Mouse (Mus musculus) forelimb bud, embryonic 11.5 days (tissue): Measurements from ENCODE around the gene B230104I21Rik.

Experiments
- DNase-seq: peaks from one replicate; pipeline ENCODE4 v3.0.0-alpha.2; 2012; ENCODE audit warnings: low read depth, low spot score

The B230104I21Rik gene

GRCm38 (mm10) chr4:154348197-154348786, 12.4 kb downstream of the B230104I21Rik start:
- no peak for DNase-seq

GRCm38 (mm10) chr4:154352246-154352645, 16.3 kb downstream of the B230104I21Rik start:
- no peak for DNase-seq

GRCm38 (mm10) chr4:154355408-154355807, 19.5 kb downstream of the B230104I21Rik start:
- no peak for DNase-seq

GRCm38 (mm10) chr4:154358370-154358769, 22.4 kb downstream of the B230104I21Rik start:
- no peak for DNase-seq

- no peak for DNase-seq
Observed at GRCm38 (mm10) chr4:154358816-154359215, 22.9 kb downstream of the B230104I21Rik start.

- DNase-seq: no peak
Observed at GRCm38 (mm10) chr4:154359762-154360300, 23.9 kb downstream of the B230104I21Rik start.

GRCm38 (mm10) chr4:154360441-154360840, 24.5 kb downstream of the B230104I21Rik start:
- no peak for DNase-seq

GRCm38 (mm10) chr4:154360850-154361249, 24.9 kb downstream of the B230104I21Rik start:
- DNase-seq: no peak

- DNase-seq: no peak
Observed at GRCm38 (mm10) chr4:154364752-154365151, 28.8 kb downstream of the B230104I21Rik start.

- DNase-seq: no peak
Observed at GRCm38 (mm10) chr4:154366836-154367235, 30.9 kb downstream of the B230104I21Rik start.

GRCm38 (mm10) chr4:154369089-154369488, 33.2 kb downstream of the B230104I21Rik start:
- no peak for DNase-seq

- no peak for DNase-seq
Observed at GRCm38 (mm10) chr4:154370841-154371240, 34.9 kb downstream of the B230104I21Rik start.

GRCm38 (mm10) chr4:154371542-154372247, 35.8 kb downstream of the B230104I21Rik start:
- DNase-seq: peak; percentile 87

- no peak for DNase-seq
Observed at GRCm38 (mm10) chr4:154375939-154376625, 40.2 kb downstream of the B230104I21Rik start.

- no peak for DNase-seq
Observed at GRCm38 (mm10) chr4:154378876-154379275, 42.9 kb downstream of the B230104I21Rik start.

- DNase-seq: no peak
Observed at GRCm38 (mm10) chr4:154385208-154385607, 49.3 kb downstream of the B230104I21Rik start.

- no peak for DNase-seq
Observed at GRCm38 (mm10) chr4:154385918-154386317, 50.0 kb downstream of the B230104I21Rik start.

GRCm38 (mm10) chr4:154386810-154387209, 50.9 kb downstream of the B230104I21Rik start:
- DNase-seq: no peak

- no peak for DNase-seq
Observed at GRCm38 (mm10) chr4:154389641-154390040, 53.7 kb downstream of the B230104I21Rik start.

GRCm38 (mm10) chr4:154390333-154391080, 54.6 kb downstream of the B230104I21Rik start:
- peak; percentile 78 for DNase-seq

- no peak for DNase-seq
Observed at GRCm38 (mm10) chr4:154392641-154393040, 56.7 kb downstream of the B230104I21Rik start.
